Mouse (Mus musculus): Measurements from ENCODE around the gene Chtop.

Chtop gene

DNA sequence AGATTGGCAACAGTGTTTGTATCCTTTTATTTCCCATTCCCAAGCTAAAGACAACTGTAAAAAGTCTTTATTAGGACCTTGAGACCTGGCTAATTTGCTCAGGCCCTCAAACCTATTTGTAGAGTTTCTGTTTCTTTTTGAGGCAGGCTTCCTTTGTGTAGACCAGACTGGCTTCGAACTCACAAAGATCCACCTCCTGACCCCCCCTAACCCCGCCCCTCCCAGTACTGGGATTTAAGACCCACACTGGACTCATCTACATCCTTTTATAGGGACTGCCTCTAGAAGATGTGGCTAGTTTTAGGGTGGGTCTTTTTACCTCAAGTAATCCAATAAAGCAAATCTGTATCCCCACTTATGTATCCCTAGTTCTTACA, 437 bp upstream of the Chtop start:
- no peak for DNase-seq

- DNase-seq = no peak
Measured at GRCm38 (mm10) chr3:90508287-90508949, 880 bp downstream of the Chtop start.

DNA sequence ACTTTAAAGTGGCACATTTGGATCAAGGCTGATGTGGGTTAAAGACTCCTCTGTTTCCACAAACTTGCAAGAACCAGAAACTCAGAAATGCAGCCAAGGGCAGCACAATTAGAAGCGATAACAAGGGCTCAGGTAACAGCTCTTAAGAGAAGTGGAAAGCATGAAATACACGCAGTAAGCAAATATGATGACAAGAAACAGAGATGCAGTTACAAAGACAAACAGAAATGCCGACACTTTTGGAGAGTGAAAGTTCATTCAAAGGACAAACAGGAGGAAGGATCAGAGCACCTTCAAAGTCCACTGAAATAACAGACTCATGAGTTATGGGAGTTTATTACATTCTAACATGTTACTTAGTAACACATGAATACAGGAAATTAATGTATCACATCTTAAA, 2.9 kb downstream of the Chtop start:
- no peak for DNase-seq

- DNase-seq = no peak
Measured at GRCm38 (mm10) chr3:90505216-90505615, 4.1 kb downstream of the Chtop start.

DNA sequence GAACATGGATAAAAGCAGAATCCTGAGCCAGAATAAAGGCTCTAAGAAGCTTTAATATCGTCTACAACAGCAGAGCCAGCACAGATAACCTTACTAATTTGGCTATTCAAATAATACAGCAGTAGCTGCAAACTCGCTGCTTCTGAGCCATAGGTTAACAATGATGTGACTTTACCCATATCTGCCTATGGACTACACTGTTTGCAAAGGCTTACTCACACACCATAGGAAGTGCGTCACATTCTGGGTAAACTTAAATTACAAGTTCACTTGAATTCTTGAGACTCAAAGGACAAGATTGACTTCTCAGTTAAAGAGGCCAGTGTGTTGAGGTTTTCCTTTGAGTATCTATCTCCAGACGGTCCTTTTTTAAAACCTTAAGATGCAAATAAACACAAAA, 5.9 kb downstream of the Chtop start:
- DNase-seq = no peak

- DNase-seq = no peak
Measured at GRCm38 (mm10) chr3:90497597-90497996, 11.7 kb downstream of the Chtop start.

DNA sequence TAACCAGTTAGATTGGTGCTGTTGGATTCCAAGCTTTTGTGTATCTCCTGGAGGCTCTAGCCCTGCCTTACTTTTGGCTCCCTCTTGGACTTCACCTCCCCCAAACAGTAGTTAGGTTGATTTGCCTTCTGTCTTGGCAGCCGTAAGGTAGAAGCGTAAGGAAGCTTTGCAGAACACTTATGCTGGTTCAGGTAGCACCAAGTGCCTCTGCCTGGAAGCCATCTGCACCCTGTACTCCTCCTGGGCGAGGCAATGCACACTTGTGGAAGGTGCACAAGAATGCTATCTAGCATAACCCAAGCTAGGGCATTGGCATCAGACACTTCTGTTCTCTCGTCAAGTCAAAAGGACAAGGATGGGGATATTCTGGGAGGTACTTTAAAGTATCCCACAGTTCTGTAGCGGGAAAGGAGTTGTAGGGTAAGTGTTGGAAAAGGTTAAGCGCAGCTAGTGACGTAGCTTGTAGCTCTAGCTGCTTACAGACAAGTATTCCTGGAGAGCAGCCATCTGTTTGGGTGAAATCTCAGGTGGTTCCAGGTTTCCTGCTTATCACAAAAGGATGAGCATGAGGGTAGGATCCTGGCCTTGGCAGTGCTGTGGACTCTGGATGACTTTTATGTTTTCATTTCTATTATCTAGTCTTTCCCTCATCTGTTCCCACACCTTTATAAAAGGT, 13.3 kb downstream of the Chtop start:
- DNase-seq = no peak

DNA sequence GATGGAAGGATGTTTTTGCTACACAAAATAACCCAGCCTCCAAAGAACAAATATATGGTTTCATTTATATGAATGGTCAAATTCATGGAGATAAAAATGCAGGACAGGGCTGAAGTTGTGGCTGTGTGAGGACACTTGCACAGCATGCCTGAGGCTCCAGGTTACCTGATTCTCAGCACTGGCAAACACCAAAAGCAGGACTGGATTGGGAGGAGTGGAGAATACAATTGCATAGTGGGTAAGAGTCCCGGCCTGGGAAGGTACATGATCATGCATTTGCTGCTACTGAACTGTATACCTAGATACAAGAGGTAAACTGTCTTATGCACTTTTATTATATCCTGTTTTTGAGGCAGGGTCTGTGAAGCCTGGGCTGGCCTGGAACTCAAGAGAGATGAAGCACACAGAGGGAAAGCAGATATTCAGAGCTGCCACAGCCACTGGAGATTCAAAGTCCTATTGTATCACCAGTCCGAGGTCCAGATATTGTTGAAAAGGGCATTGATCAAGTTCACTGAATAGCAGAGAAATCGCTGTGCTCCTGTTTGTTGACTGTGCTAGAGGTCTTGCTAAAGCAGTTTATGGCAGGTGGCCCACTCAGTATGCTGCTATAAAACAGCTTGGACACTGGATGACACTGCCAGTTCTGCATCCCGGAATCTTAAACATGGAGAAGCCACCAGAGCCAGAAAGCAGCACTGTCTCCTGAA, 15.3 kb downstream of the Chtop start:
- DNase-seq = no peak

DNA sequence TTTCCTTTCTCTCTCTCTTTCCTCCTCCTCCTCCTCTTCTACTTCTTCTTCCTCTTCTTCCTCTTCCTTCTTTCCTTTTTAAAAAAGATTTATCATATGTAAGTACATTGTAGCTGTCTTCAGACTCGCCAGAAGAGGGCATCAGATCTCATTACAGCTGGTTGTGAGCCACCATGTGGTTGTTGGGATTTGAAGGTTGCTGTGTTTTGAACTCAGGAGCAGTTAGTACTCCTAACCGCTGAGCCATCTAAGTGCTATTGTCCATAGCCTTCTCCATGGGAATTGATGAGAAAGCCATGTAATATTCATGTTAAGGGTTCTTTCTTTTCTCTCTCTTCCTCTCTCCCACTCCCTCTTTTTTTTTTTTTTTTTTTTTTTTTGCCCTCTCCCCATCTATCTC, 17.9 kb downstream of the Chtop start:
- peak; percentile 48 for DNase-seq

DNA sequence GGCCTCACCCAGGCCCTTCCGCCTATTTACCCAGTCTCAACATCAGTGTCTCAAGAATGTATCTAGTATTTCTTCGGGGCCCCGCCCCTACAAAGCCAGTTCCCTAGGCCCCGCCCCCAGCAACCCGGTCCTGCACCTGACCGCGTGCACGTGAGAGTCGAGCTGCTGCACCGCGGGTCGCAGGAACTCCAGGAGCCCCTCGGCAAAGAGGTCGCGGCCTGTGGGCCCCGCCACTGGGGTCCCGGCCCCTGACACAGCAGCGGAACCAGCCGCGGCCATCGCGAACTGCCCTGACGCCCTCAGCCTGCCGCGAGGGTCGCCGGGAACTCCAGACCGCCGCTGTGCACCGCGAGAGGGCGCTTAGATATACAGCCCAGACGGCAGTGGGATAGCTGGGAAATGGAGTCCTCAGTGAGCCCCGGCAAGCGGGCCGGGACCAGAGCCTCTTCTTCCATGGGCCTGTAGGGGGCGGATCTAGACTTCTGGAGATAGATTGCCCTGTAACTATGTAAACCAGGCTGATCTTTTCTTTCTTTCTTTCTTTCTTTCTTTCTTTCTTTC, 18.5 kb downstream of the Chtop start, which contains the start of gene Snapin:
TSS of gene Snapin (minus strand) at position 338 of the 561 bp plus-strand sequence.
- peak; percentile 98 for DNase-seq

GRCm38 (mm10) chr3:90488576-90488975, 20.7 kb downstream of the Chtop start:
- no peak for DNase-seq

- no peak for DNase-seq
Measured at GRCm38 (mm10) chr3:90486998-90487397, 22.3 kb downstream of the Chtop start.

DNA sequence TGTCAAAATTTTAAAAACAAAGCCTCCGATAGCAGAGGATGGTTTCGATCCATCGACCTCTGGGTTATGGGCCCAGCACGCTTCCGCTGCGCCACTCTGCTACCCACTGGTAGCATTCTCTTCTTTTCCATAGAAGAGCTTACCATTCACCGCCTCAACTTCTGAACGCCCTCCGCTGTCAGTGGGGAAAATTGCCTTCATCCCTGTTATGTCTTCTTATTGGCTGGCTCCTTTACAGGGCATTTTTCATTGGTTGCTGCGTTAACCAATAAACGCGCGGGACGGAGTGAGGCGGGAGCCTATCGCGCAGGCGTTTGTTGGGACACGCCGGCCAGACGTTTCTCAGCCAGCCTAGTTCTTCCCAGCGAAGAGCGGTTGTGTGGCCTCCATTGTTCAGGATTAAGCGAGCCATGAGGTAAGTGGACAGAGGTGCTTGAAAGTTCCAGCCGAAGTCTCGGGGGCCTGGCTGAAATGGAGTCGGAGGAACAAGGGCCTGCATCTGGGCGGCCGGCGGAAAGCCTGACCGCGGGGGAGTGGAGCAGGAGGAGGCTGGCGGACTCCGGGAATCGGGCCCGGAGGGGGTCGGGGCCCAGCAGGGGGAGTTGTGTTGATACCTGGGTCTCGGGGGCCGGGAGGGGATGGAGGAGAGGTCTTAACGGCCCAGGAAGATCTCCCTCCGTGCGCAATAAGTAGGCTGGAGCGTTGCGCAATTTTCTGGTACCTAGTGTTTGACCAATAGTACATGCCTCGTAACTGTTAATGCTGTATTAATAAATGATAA, 33.3 kb downstream of the Chtop start, which contains the start of gene Ilf2:
TSS of gene Ilf2 (plus strand) at position 296 of the 781 bp plus-strand sequence.
- DNase-seq = peak; percentile 93

GRCm38 (mm10) chr3:90475151-90475830, 34.0 kb downstream of the Chtop start:
- no peak for DNase-seq

- DNase-seq = peak; percentile 77
Measured at GRCm38 (mm10) chr3:90472213-90472612, 37.1 kb downstream of the Chtop start.

- no peak for DNase-seq
Measured at GRCm38 (mm10) chr3:90467618-90468300, 41.5 kb downstream of the Chtop start.

DNA sequence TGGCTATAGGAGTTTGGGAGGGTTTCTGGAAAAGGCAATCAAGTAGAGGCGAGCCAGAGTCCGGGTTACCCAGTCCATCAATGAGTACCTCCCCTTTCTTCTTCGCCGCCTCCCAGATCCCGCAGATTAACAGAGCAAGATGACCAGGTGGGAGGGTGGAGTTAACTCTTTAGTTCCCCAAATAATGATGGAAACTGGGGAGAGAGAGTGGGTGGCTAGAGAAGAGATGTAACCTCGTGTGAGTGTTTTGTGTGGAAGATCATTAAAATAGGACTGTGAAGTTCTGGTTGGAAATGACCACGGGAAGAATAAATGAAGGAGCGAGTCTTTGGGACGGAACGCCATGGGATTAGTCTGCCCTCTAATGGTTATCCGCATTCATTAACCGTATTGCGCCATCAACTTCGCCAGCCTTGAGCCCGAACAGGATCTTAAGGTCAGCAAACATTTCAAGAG, 43.0 kb downstream of the Chtop start:
- DNase-seq = no peak

GRCm38 (mm10) chr3:90465686-90466310, 43.5 kb downstream of the Chtop start, which contains the start of gene Npr1:
Gene Npr1 (minus strand): TSS chr3:90465866.
- DNase-seq = peak; percentile 26

- peak; percentile 56 for DNase-seq
Measured at GRCm38 (mm10) chr3:90465081-90465685, 44.1 kb downstream of the Chtop start.

GRCm38 (mm10) chr3:90464552-90465080, 44.7 kb downstream of the Chtop start:
- no peak for DNase-seq
